Mouse (Mus musculus): ENCODE measurements around the gene Rpl34.

DNA sequence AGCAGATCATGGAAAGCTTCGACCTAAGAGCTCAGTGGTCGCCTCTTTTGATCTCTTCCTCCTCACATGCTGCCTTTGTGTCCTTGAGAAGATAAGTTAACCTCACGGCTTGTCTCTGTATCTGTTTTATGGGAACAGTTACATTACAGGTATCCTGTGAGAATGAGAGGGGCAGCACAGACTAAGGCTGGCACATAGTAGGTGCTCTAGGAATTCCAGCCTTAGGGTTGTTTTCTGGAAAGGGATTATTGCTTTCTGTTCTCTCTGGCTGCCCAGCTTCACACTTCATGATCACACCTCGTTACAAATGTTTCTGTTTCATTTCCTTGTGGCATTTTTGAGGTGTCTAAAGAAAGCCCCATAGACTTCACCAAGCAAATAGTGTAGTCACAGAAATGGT lies 6.6 kb upstream of the Rpl34 start:
- no peak for TF ChIP-seq CTCF (IDR thresholded peaks at IDR 0.05; ENCODE audit: borderline replicate concordance, insufficient read depth, low read length)
- no peak for TF ChIP-seq POLR2A (IDR thresholded peaks at IDR 0.05; ENCODE audit: low read depth, low read length)
